Mouse (Mus musculus) spleen, adult 2 months (tissue): Measurements from ENCODE around the gene Gnb3.

Source experiments
- CTCF ChIP-seq: fragments of 200-500 bp; IDR thresholded peaks from 2 replicates; pipeline ENCODE4 v1.5.1; 2011; ENCODE audit warnings: mild to moderate bottlenecking, inconsistent platforms; ENCODE audit not compliant: insufficient read depth, insufficient read length, insufficient replicate concordance; ENCODE audit errors: extremely low read depth
- POLR2A ChIP-seq: fragments of 200-500 bp; IDR thresholded peaks from 2 replicates; pipeline ENCODE4 v1.6.1; 2011; ENCODE audit warnings: low read depth, low read length, inconsistent platforms

- TF ChIP-seq POLR2A = no peak
- no peak for TF ChIP-seq CTCF
Measured at GRCm38 (mm10) chr6:124829799-124830700, 10.0 kb downstream of the Gnb3 start.
